Mouse (Mus musculus) 3T3-L1 (cell line): ENCODE measurements around the gene Prpf6.

ENCODE experiments used
- DNase-seq: peaks from one replicate; pipeline ENCODE4 v3.0.0-alpha.2; 2015; ENCODE audit warnings: low read depth, low spot score

The Prpf6 gene

DNA sequence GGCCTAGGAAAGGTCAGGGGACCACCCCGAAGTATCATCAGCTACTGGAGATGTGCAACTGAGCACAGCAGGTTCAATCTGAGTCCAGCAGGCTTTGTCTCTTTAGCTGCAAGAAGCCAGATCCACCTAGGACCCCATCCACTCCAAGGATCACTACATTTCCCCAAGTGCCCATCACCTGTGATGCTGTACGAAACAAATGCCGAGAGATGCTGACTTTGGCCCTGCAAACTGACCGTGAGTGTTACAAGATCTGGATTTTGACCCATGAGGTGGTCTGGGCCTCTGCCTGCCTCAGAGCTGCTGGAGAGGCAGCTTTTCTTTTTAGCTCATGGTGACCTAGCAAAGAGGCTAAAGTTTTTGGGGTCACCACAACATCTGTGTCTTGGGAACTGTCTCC, 94.0 kb downstream of the Prpf6 start:
- no peak for DNase-seq

DNA sequence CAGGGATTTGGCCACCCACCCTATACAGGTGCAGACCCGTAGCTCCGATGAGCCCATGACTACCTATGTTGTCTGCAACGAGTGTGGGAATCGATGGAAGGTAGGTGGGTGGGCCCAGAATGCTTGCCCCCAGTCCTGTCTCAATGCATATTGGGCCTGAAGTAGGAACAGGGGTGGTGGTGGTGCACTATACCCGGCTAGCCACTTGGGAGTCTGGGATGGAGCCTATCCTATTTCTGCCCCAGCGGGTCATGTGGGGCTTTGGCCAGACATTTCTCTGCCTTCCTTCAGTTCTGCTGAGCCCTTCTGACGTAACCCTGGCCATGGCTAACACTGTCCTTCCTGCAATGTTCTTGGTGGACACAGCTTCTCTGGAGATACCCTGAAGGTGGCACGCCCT, 95.9 kb downstream of the Prpf6 start:
- DNase-seq: no peak

DNA sequence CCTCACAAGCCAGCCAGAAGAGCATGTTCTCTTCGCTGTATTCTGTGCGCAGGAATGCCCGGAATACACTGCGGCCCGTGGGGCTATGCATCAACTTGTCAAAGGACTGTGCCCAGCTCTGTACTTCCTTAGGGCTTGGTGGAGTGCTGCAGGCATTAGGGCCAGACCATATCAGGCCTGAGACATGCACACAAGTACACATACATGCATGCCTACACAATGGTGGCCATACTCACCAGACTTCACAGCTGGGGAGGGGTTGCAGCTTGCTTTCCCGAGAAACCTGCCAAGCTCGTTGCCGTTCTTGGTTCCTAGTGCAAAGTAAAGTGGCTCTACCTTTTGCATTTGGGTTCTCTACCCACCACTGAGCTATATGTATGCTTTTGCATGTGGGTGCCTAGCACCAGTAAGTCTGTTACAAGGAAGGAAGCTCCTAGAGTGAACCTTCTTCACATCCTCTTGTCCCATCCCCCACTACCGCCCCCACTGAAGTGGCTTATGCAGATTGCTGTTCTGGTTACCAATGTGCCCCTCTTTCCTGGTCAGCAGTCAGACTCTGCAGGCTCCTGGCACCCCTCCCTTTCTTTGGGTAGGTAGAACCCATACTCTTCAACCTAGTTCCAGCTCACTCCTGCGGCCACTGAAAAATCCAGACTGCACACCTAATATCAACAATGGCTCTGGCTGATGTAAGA, 97.9 kb downstream of the Prpf6 start:
- DNase-seq: no peak

DNA sequence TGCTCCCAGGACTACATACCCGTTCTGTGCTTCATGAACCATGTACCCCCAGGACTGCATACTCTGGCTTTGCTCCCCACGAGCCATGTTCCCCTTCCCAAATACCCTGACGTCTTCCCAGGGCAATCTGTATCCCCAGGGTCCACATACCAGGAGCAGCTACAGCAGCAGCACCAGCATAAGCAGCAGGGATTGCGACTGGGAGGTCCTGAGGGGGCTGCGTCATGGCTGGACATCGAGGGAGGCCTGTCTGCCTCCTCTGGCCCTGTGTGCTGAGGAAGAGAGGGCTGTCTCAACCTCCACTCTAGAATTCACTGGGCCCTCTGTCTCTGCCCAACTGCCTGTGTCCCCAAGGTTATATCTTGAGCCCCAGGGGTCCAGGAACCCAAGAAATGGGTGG, 99.4 kb downstream of the Prpf6 start:
- DNase-seq: no peak

DNA sequence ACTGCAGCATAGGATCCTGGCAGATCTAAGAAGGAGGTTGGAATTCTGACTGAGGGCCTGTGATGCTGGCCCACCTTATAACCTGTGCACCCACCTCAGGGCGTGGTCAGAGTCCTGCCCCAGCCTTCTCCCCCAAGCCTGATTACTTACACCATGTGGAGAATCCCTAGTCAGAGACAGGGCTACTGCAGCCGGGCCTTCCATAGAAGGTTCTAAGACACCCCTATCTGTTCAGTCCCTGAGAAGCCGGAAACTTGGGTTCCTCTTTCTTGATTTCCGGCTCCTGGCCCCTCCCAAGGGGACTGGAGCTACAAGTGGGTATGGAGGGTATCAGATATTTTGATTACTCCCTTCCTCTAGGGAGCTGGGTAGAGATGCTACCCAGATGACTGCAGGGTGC, 99.9 kb downstream of the Prpf6 start:
- DNase-seq: no peak

DNA sequence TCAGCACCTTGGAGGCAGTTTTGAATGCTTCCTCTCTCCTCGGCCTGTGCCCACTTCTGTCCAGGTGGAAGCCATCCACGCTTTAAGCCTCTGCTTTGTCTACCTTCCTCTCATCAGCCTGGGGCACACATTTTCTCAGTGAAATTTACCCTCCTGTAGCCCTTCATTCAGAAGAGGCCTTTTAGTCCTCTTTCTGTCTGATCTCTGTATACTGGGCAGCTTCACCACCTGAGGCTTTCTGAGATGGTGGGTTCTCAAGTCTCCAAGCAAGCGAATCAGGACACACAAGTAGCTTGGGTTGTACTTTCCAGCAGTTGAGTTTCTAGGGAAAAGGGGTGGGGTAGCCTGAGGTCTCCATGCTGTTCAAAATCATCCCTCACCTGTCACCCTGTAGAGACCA, 100.6 kb downstream of the Prpf6 start:
- DNase-seq: no peak

DNA sequence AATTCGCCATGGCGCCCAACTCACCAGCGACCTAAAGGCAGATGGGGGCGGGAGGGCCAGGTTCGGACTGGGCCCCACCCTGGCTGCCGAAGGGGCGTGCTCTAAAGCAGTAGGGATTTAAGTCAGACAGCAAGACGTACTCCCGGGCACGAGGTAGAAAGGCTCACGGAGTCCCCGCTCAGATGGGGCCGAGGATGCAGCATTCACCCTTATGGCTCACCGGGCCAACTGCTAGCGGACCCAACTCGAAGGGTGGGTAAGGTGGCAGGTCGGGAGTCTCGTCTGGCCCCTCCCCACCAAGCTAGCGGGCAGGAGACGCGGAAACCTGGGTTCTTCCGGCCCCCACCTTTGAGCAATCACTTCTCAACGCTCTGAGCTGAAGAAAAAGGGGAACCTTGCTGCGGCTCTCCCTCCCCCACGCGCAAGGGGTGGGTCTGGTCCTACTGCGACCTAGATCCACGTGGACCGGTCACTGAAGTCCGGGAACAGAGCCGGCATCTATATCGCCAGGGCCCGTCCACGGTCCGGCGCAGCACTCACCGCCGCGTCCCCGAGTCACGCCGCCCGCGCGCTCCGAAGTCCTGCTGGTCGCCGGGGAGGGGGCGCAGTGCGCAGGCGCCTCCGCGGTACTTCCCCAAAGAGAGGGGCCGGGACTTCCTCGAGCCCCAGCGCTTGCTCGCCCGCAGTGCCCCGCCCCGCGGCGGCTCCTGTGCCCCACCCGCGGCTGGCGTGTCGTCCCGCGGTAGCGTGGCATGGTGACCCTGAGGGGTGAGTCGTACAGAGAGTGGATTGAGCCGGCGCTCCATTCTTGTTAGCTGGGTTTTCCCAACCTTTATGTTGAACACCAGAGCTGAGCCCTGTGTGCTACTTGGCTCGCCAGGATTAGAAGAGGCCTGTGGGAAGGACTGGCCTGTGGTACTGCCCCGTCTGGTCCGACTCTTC, 101.9 kb downstream of the Prpf6 start, which contains the start of gene Rgs19:
Rgs19 (minus strand) TSS at position 639 of the 942 bp plus-strand sequence.
- DNase-seq: peak; percentile 74

DNA sequence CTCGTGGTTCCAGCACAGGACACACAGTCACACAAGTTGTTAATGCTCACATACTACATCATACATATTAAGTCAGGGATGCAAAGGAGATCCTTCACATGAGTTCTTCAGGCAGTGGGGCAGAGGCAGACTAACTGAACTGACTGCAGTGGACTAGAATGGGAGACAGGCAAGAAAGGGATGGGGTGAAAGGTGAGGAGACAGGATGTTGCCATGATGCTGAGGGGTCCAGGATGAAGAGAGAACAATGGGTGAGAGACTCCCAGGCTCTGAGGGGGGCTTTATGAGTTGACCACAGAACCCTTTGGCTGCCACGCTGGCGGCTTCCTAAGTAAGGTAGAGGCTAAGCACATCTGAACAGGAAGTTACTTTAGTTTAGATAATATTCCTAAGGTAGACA, 102.9 kb downstream of the Prpf6 start:
- no peak for DNase-seq

DNA sequence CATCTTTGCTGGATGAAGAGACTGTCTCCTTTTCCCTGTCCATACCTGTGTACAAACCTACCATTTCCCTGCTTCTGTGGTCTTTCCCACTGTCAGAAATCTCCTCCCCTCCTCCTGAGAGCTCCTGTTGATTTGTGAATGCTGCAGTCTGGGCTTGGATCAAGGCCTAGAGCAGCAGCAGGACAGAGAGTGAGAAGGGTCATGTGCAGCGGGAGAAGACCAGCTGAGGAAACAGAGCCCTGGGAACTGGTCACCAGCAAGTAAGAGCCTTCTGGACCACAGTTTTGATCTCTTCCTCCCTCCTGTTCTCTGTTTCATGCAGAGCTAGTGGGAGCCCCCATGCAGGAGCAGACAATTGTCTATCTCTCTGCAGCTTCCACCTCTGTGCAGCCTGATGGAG, 104.1 kb downstream of the Prpf6 start:
- no peak for DNase-seq

DNA sequence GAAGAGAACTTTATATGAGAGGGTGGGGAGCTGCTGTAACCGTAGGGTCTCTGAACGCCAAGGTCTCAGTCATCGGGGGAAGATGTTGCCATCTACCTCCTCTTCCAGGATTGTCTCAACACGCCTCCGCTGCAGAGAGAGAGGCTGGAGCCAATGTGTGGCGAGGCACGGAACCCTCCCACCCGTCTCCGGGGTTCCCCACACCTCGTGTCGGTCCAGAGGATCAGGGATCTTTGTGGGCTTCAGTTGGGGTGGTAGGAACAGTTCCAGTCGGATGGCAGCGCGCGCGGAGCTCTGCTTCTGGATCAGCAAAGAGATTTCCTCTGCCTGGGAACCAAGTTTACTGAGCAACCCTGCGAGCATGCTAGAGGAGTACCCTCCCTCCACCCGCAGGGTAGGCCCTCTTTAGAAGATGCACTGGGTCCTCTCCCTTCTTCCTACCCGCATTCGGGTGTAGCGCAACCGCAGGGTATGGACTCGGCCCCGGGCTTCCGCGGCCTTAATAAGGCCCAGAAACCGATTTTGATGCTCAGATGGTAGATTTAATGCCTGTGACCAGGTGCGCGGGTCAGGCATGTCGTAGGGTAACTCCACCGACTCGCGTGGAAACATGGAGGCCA, 105.2 kb downstream of the Prpf6 start:
- no peak for DNase-seq

DNA sequence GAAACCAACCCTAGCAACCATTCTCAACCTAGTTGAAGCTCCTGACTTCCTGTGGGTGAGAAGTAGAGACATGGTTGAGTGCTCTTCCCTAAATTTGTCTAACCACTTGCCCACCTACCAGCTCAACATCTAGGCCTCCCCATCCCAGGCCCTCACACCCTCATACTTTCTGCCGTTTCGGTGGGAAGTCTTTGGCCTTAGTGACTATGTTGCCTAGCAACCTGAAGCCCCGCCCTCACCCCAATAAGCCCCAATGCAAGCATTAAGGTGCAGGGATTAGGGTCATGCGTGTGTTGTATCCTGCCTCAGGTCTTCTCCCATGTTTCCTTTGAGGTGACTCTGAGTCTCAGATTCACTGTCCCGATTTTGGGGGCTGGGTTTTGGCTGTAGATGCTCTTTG, 106.6 kb downstream of the Prpf6 start, which contains the start of gene Lkaaear1:
Lkaaear1 (minus strand) TSS at position 202 of the 400 bp plus-strand sequence.
- DNase-seq: no peak
